Mouse (Mus musculus): ENCODE results near the gene Syngap1.

Gene Syngap1

GRCm38 (mm10) chr17:26936921-26937695 lies 3.9 kb upstream of the Syngap1 start:
- DNase-seq (ENCODE audit: extremely low spot score): no peak

GRCm38 (mm10) chr17:26937883-26938695 lies 3.0 kb upstream of the Syngap1 start:
- DNase-seq (ENCODE audit: extremely low spot score): no peak

GRCm38 (mm10) chr17:26938731-26939130 lies 2.3 kb upstream of the Syngap1 start:
- DNase-seq (ENCODE audit: extremely low spot score): peak; percentile 46

GRCm38 (mm10) chr17:26939178-26939972 lies 1.7 kb upstream of the Syngap1 start, which contains the start of gene Cuta:
Gene Cuta (minus strand): TSS chr17:26939569.
- peak; percentile 99 for DNase-seq (ENCODE audit: extremely low spot score)

GRCm38 (mm10) chr17:26939973-26940300 lies 1.1 kb upstream of the Syngap1 start:
- no peak for DNase-seq (ENCODE audit: extremely low spot score)

GRCm38 (mm10) chr17:26941841-26942570 lies 953 bp downstream of the Syngap1 start:
- peak; percentile 12 for DNase-seq (ENCODE audit: extremely low spot score)

GRCm38 (mm10) chr17:26945824-26946495 lies 4.9 kb downstream of the Syngap1 start:
- peak; percentile 12 for DNase-seq (ENCODE audit: extremely low spot score)

GRCm38 (mm10) chr17:26946567-26946966 lies 5.5 kb downstream of the Syngap1 start:
- DNase-seq (ENCODE audit: extremely low spot score): peak; percentile 73

- DNase-seq (ENCODE audit: extremely low spot score): peak; percentile 11
Measured at GRCm38 (mm10) chr17:26947231-26948100, 6.4 kb downstream of the Syngap1 start.

GRCm38 (mm10) chr17:26948316-26949050 lies 7.4 kb downstream of the Syngap1 start:
- peak; percentile 73 for DNase-seq (ENCODE audit: extremely low spot score)

- DNase-seq (ENCODE audit: extremely low spot score): peak; percentile 61
Measured at GRCm38 (mm10) chr17:26949051-26949577, 8.1 kb downstream of the Syngap1 start.

- DNase-seq (ENCODE audit: extremely low spot score): no peak
Measured at GRCm38 (mm10) chr17:26949866-26950265, 8.8 kb downstream of the Syngap1 start.

- DNase-seq (ENCODE audit: extremely low spot score): no peak
Measured at GRCm38 (mm10) chr17:26950560-26951288, 9.7 kb downstream of the Syngap1 start.

- peak; percentile 87 for DNase-seq (ENCODE audit: extremely low spot score)
Measured at GRCm38 (mm10) chr17:26951406-26951805, 10.4 kb downstream of the Syngap1 start.

GRCm38 (mm10) chr17:26951952-26952877 lies 11.2 kb downstream of the Syngap1 start:
- DNase-seq (ENCODE audit: extremely low spot score): peak; percentile 15

- DNase-seq (ENCODE audit: extremely low spot score): peak; percentile 11
Measured at GRCm38 (mm10) chr17:26953201-26953600, 12.1 kb downstream of the Syngap1 start.

- DNase-seq (ENCODE audit: extremely low spot score): peak; percentile 9
Measured at GRCm38 (mm10) chr17:26953726-26954125, 12.7 kb downstream of the Syngap1 start.
